Comparison of ENCODE assay signal across 10 mouse cellular contexts in genomic region chr4:43652726-43653125, GRCm38 (mm10). TPM values are rescaled to one million over a fixed set of nuclear protein-coding genes. Genes with fewer than 3 reads are reported as not detected.
DNase-seq lines count a peak whose midpoint lies in the region; ATAC-seq lines count a peak whose summit lies in the region.
"Had no signal": no experiment of that assay in that cellular context is flagged by ENCODE, and none has a peak within 500 bp of the region (broad histone marks: within the 10 kb centered on the region; RNA-seq: fewer than 3 reads in every experiment).

No protein-coding gene starts in this region.

- H3K4me3 ChIP-seq in neural tube, embryonic 11.5 days (ENCODE audit: low read depth, low read length), result no peak overlapping the region
- H3K4me3 ChIP-seq in hindbrain, embryonic 10.5 days, result peak overlapping the region; percentile 41
- no peak overlapping the region for H3K4me3 ChIP-seq in limb, embryonic 12.5 days (replicated peaks)
- peak overlapping the region; percentile 31; the same call in 1 of the 2 replicates for H3K4me3 ChIP-seq in neural tube, embryonic 15.5 days (replicated peaks)

- no peak for DNase-seq in neural tube, embryonic 11.5 days (ENCODE audit: low spot score)
- DNase-seq in neural tube, embryonic 10.5 days (ENCODE audit: extremely low spot score, low spot score), result no peak
- no peak for DNase-seq in hindbrain, embryonic 10.5 days (ENCODE audit: low spot score)
- no peak for DNase-seq in adrenal gland, adult 2 months
- DNase-seq in cerebellum, postnatal 36 days, result no peak

- peaks cover 7% of the 10 kb centered on the region; the same call in 1 of the 2 replicates for H3K4me1 ChIP-seq in neural tube, embryonic 11.5 days (ENCODE audit: control insufficient read depth, insufficient read depth, low read length)
- peaks cover 41% of the 10 kb centered on the region for H3K4me1 ChIP-seq in hindbrain, embryonic 10.5 days (replicated peaks)
- H3K4me1 ChIP-seq in limb, embryonic 12.5 days (replicated peaks), result peaks cover 20% of the 10 kb centered on the region; the same call in 1 of the 2 replicates
- peaks cover 25% of the 10 kb centered on the region for H3K4me1 ChIP-seq in neural tube, embryonic 15.5 days

- H3K27me3 ChIP-seq in neural tube, embryonic 11.5 days (ENCODE audit: control insufficient read depth, insufficient read depth, low read length), result no peaks in the 10 kb centered on the region
- H3K27me3 ChIP-seq in hindbrain, embryonic 10.5 days (ENCODE audit: insufficient read depth, poor library complexity, severe bottlenecking), result no peaks in the 10 kb centered on the region
- H3K27me3 ChIP-seq in limb, embryonic 12.5 days, result no peaks in the 10 kb centered on the region
- H3K27me3 ChIP-seq in neural tube, embryonic 15.5 days (replicated peaks), result no peaks in the 10 kb centered on the region
- H3K27me3 ChIP-seq: lung, embryonic 15.5 days had no signal

- no peak overlapping the region for H3K27ac ChIP-seq in neural tube, embryonic 11.5 days (ENCODE audit: low read depth, low read length)
- H3K27ac ChIP-seq in hindbrain, embryonic 10.5 days, result peak overlapping the region; percentile 60
- no peak overlapping the region for H3K27ac ChIP-seq in limb, embryonic 12.5 days
- H3K27ac ChIP-seq in neural tube, embryonic 15.5 days (replicated peaks), result no peak overlapping the region
- H3K27ac ChIP-seq: lung, embryonic 15.5 days had no signal

- H3K9me3 ChIP-seq in neural tube, embryonic 11.5 days (ENCODE audit: control insufficient read depth, low read length), result no peaks in the 10 kb centered on the region
- H3K9me3 ChIP-seq in hindbrain, embryonic 10.5 days, result peaks cover 8% of the 10 kb centered on the region
- H3K9me3 ChIP-seq in limb, embryonic 12.5 days, result peaks cover 13% of the 10 kb centered on the region
- no peaks in the 10 kb centered on the region; the same call in 1 of the 2 replicates for H3K9me3 ChIP-seq in neural tube, embryonic 15.5 days (replicated peaks)
- H3K9me3 ChIP-seq: lung, embryonic 15.5 days had no signal

- peak overlapping the region; percentile 32 for H3K4me2 ChIP-seq in neural tube, embryonic 11.5 days (ENCODE audit: low read depth)
- peak overlapping the region; percentile 51; the same call in 1 of the 2 replicates for H3K4me2 ChIP-seq in limb, embryonic 12.5 days
- peak overlapping the region; percentile 51 for H3K4me2 ChIP-seq in neural tube, embryonic 15.5 days

- no peaks in the 10 kb centered on the region; the same call in 1 of the 2 replicates for H3K36me3 ChIP-seq in neural tube, embryonic 11.5 days (ENCODE audit: control insufficient read depth, insufficient read depth, low read length)
- peaks cover 43% of the 10 kb centered on the region for H3K36me3 ChIP-seq in hindbrain, embryonic 10.5 days
- peaks cover 27% of the 10 kb centered on the region for H3K36me3 ChIP-seq in limb, embryonic 12.5 days
- H3K36me3 ChIP-seq in neural tube, embryonic 15.5 days, result peaks cover 21% of the 10 kb centered on the region

- no peak for ATAC-seq in neural tube, embryonic 11.5 days (ENCODE audit: insufficient read depth, low FRiP score, low TSS enrichment)
- ATAC-seq in limb, embryonic 12.5 days (ENCODE audit: insufficient number of reproducible peaks, insufficient read depth, low FRiP score, low TSS enrichment, low read depth), result no peak
- ATAC-seq in neural tube, embryonic 15.5 days (ENCODE audit: low FRiP score), result no peak

- H3K9ac ChIP-seq in neural tube, embryonic 11.5 days (ENCODE audit: low read length), result no peak overlapping the region; the same call in 1 of the 2 replicates
- no peak overlapping the region for H3K9ac ChIP-seq in limb, embryonic 12.5 days (replicated peaks)
- no peak overlapping the region for H3K9ac ChIP-seq in neural tube, embryonic 15.5 days (replicated peaks)
- H3K9ac ChIP-seq: lung, embryonic 15.5 days had no signal

- 94% methylated on average over 4 of the region's 4 CpGs for WGBS in neural tube, embryonic 11.5 days
- 86% methylated on average over 4 of the region's 4 CpGs for WGBS in hindbrain, embryonic 10.5 days
- WGBS in limb, embryonic 12.5 days, result 81% methylated on average over 4 of the region's 4 CpGs
- WGBS in neural tube, embryonic 15.5 days, result 93% methylated on average over 4 of the region's 4 CpGs

RNA-seq across cellular contexts. Expression of gene Spag8, which starts 0.7 kb away (rescaled TPM):
- 0.89 and 1.1 TPM in 2 replicates for polyA plus RNA-seq in neural tube, embryonic 11.5 days (2014; fragmentation: Nextera tagmentation; extraction: Ambion mirVana)
- polyA plus RNA-seq in hindbrain, embryonic 10.5 days (2016; fragmentation: Nextera tagmentation; extraction: Ambion mirVana), result 5.2 and 10.0 TPM in 2 replicates
- polyA plus RNA-seq in limb, embryonic 12.5 days (2016; fragmentation: Nextera tagmentation; extraction: Ambion mirVana), result 0.95 and 0.99 TPM in 2 replicates
- 4.1 and 4.3 TPM in 2 replicates for polyA plus RNA-seq in neural tube, embryonic 15.5 days (2015; fragmentation: Nextera tagmentation; extraction: Ambion mirVana)
- under 1 TPM; 0.26 to 0.45 TPM for total RNA-seq in adrenal gland, adult 2 months (2021)
- polyA plus RNA-seq in adrenal gland, adult 2 months (2012; rRNA removed), result 1.2 and 2.2 TPM in 2 replicates
- polyA plus RNA-seq: G1E had no signal

RNA-seq across cellular contexts. Expression of gene Hint2, which starts 3.5 kb away (rescaled TPM):
- polyA plus RNA-seq in neural tube, embryonic 11.5 days (2014; fragmentation: Nextera tagmentation; extraction: Ambion mirVana), result 63.8 and 65.4 TPM in 2 replicates
- 76.4 and 82.0 TPM in 2 replicates for polyA plus RNA-seq in hindbrain, embryonic 10.5 days (2016; fragmentation: Nextera tagmentation; extraction: Ambion mirVana)
- 78.7 and 87.6 TPM in 2 replicates for polyA plus RNA-seq in limb, embryonic 12.5 days (2016; fragmentation: Nextera tagmentation; extraction: Ambion mirVana)
- 77.5 and 78.9 TPM in 2 replicates for polyA plus RNA-seq in neural tube, embryonic 15.5 days (2015; fragmentation: Nextera tagmentation; extraction: Ambion mirVana)
- total RNA-seq in adrenal gland, adult 2 months (2021), result 10 to 100 TPM; 48.8 to 96.9 TPM
- 78.7 and 106 TPM in 2 replicates for polyA plus RNA-seq in adrenal gland, adult 2 months (2012; rRNA removed)

RNA-seq across cellular contexts. Expression of gene Tmem8b, which starts 16.0 kb away (rescaled TPM):
- polyA plus RNA-seq in neural tube, embryonic 11.5 days (2014; fragmentation: Nextera tagmentation; extraction: Ambion mirVana), result 5.4 and 5.7 TPM in 2 replicates
- 5.2 and 9.4 TPM in 2 replicates for polyA plus RNA-seq in hindbrain, embryonic 10.5 days (2016; fragmentation: Nextera tagmentation; extraction: Ambion mirVana)
- polyA plus RNA-seq in limb, embryonic 12.5 days (2016; fragmentation: Nextera tagmentation; extraction: Ambion mirVana), result 5.6 and 6.6 TPM in 2 replicates
- polyA plus RNA-seq in neural tube, embryonic 15.5 days (2015; fragmentation: Nextera tagmentation; extraction: Ambion mirVana), result 9.1 and 12.4 TPM in 2 replicates
- 1 to 10 TPM; 4.6 to 5.0 TPM for total RNA-seq in adrenal gland, adult 2 months (2021)
- polyA plus RNA-seq in adrenal gland, adult 2 months (2012; rRNA removed), result 14.7 and 17.5 TPM in 2 replicates

RNA-seq across cellular contexts. Expression of gene Fam221b, which starts 16.2 kb away (rescaled TPM):
- 2.4 and 3.4 TPM in 2 replicates for polyA plus RNA-seq in neural tube, embryonic 11.5 days (2014; fragmentation: Nextera tagmentation; extraction: Ambion mirVana)
- polyA plus RNA-seq in hindbrain, embryonic 10.5 days (2016; fragmentation: Nextera tagmentation; extraction: Ambion mirVana), result 1.8 and 2.4 TPM in 2 replicates
- 2.8 and 3.6 TPM in 2 replicates for polyA plus RNA-seq in limb, embryonic 12.5 days (2016; fragmentation: Nextera tagmentation; extraction: Ambion mirVana)
- polyA plus RNA-seq in neural tube, embryonic 15.5 days (2015; fragmentation: Nextera tagmentation; extraction: Ambion mirVana), result 1.5 and 1.6 TPM in 2 replicates
- under 1 TPM; 0.23 to 0.24 TPM for total RNA-seq in adrenal gland, adult 2 months (2021)
- polyA plus RNA-seq in adrenal gland, adult 2 months (2012; rRNA removed), result not detected in 2 replicates
- polyA plus RNA-seq: spleen, adult 2 months had no signal

RNA-seq across cellular contexts. Expression of gene Npr2, which starts 21.0 kb away (rescaled TPM):
- 29.0 and 37.4 TPM in 2 replicates for polyA plus RNA-seq in neural tube, embryonic 11.5 days (2014; fragmentation: Nextera tagmentation; extraction: Ambion mirVana)
- polyA plus RNA-seq in hindbrain, embryonic 10.5 days (2016; fragmentation: Nextera tagmentation; extraction: Ambion mirVana), result 22.4 and 26.5 TPM in 2 replicates
- 14.4 and 17.9 TPM in 2 replicates for polyA plus RNA-seq in limb, embryonic 12.5 days (2016; fragmentation: Nextera tagmentation; extraction: Ambion mirVana)
- polyA plus RNA-seq in neural tube, embryonic 15.5 days (2015; fragmentation: Nextera tagmentation; extraction: Ambion mirVana), result 12.9 and 16.1 TPM in 2 replicates
- 10 to 100 TPM; 23.3 to 36.1 TPM for total RNA-seq in adrenal gland, adult 2 months (2021)
- polyA plus RNA-seq in adrenal gland, adult 2 months (2012; rRNA removed), result 34.1 and 38.0 TPM in 2 replicates

Comparison
In these comparisons a context has a peak if more than half of its experiments do, and no peak if none do; other contexts are left out.
1. H3K4me3 ChIP-seq: peak in hindbrain, embryonic 10.5 days (single experiment) and neural tube, embryonic 15.5 days (single experiment); none in neural tube, embryonic 11.5 days (single experiment) and limb, embryonic 12.5 days (single experiment).
2. Peak in every context shown above with its lines, with median percentiles within 50 percentile points of each other: H3K4me2 ChIP-seq.